Mouse (Mus musculus) lung, embryonic 16.5 days (tissue): Measurements from ENCODE around the gene Ndufs7. TPM values are rescaled to one million over a fixed set of nuclear protein-coding genes. Genes with fewer than 3 reads are reported as not detected.

Source experiments
- ATAC-seq: fragments of 200-750 bp; cut with Nextera tagmentation; 2 replicates; pipeline ENCODE4 v1.8.0; 2017; ENCODE audit warnings: low read depth, mild to moderate bottlenecking, moderate library complexity
- H3K27ac ChIP-seq: fragments of 300-500 bp; sonication (generic); 2 replicates; pipeline ENCODE4 v1.5.1; 2014; ENCODE audit warnings: mild to moderate bottlenecking, control low read depth, low read length
- H3K27me3 ChIP-seq: fragments of 300-500 bp; sonication (generic); 2 replicates; pipeline ENCODE4 v1.6.1; 2014; ENCODE audit warnings: low read depth, low read length, mixed read lengths; ENCODE audit not compliant: control insufficient read depth, insufficient read depth
- H3K36me3 ChIP-seq: fragments of 300-500 bp; sonication (generic); 2 replicates; pipeline ENCODE4 v1.6.1; 2014; ENCODE audit warnings: low read length; ENCODE audit not compliant: control insufficient read depth, insufficient read depth
- H3K4me1 ChIP-seq: fragments of 300-500 bp; sonication (generic); replicated peaks from 2 replicates; pipeline ENCODE4 v1.6.1; 2014; ENCODE audit warnings: low read length, mixed read lengths; ENCODE audit not compliant: control insufficient read depth, insufficient read depth
- H3K4me2 ChIP-seq: fragments of 300-500 bp; sonication (generic); 2 replicates; pipeline ENCODE4 v1.6.1; 2014; ENCODE audit warnings: low read depth, low read length, control low read depth
- H3K4me3 ChIP-seq: fragments of 300-500 bp; sonication (generic); 2 replicates; pipeline ENCODE4 v1.5.1; 2014; ENCODE audit warnings: mild to moderate bottlenecking, low read length, control low read depth
- H3K9ac ChIP-seq: fragments of 300-500 bp; sonication (generic); 2 replicates; pipeline ENCODE4 v1.6.1; 2014; ENCODE audit warnings: low read length, control low read depth
- H3K9me3 ChIP-seq: fragments of 300-500 bp; sonication (generic); 2 replicates; pipeline ENCODE4 v1.6.1; 2016; ENCODE audit warnings: low read length; ENCODE audit not compliant: control insufficient read depth
- WGBS: fragments of 180-500 bp; shearing (Covaris S2); extraction: QIAGEN DNeasy Blood & Tissue Kit; methylation state at CpG from one replicate; pipeline ENCODE4 v1.1.7; 2014; 5-methylcytosine and 5-hydroxymethylcytosine counted together
- polyA plus RNA-seq: library from polyadenylated mRNA; unstranded; fragments of >200 nt; fragmentation: Nextera tagmentation; extraction: Ambion mirVana; gene quantifications from 2 replicates; pipeline ENCODE4 v1.2.1, GENCODE M21; 2015

Gene Ndufs7
- polyA plus RNA-seq, 1 experiment from 2014 or later, result 313 TPM

DNA sequence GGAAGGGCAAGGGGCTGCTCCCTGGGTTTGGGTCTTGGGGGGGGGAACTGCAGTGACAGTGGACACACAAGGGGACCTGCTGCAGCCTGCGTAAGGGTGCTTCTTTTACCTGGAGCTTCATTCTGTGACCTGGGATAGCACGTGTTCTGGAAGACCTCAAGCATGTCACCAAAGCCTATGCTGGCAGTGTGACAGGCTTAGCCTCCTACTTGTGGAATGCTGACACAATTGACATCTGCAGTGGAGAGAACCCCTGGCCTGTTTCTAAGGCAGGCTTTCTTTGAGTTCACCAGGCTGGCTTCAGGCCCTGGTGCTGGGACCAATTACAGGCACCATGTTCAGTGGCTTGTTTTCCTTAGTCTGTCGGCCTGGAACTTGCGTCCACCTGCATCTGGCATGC, 45.4 kb downstream of the Ndufs7 start:
- peaks cover 16% of the 10 kb centered on the region for H3K4me1 ChIP-seq
- no peak for ATAC-seq
- H3K4me2 ChIP-seq, result no peak overlapping the region
- peaks cover 18% of the 10 kb centered on the region for H3K27me3 ChIP-seq
- no peak overlapping the region for H3K27ac ChIP-seq
- no peak overlapping the region for H3K4me3 ChIP-seq
- H3K9ac ChIP-seq, result no peak overlapping the region
- WGBS, result 73% methylated on average over 4 of the region's 4 CpGs
- H3K9me3 ChIP-seq, result no peaks in the 10 kb centered on the region
- H3K36me3 ChIP-seq, result peaks cover 12% of the 10 kb centered on the region

DNA sequence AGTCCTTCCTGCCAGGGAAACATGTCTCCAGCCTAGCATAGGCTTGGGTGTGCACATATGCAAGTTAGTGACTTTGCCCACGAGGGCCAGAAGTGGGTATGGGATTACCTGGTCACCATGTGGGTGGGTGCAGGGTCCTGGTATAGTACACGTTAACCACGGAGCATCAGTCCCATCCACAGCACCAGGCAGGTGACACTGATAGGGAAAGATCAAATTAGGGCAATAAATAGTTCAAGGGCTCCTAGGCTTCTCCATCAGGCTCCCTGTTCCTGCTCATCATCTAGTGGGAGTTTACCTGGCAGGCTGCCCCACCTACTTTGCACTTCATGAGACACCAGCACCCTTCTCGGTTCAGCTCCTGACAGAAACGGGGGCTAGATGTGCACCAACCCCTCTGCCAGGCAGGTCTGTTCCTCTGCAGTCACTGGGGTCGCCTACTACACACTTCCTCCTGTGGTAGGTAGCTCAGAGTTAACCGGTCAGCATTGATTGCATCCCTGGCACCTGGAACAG, 45.9 kb downstream of the Ndufs7 start:
- no peak overlapping the region for H3K4me3 ChIP-seq
- ATAC-seq, result no peak
- 46% methylated on average over 7 of the region's 7 CpGs for WGBS
- peaks cover 24% of the 10 kb centered on the region for H3K27me3 ChIP-seq
- H3K9ac ChIP-seq, result no peak overlapping the region
- H3K36me3 ChIP-seq, result peaks cover 12% of the 10 kb centered on the region
- H3K9me3 ChIP-seq, result no peaks in the 10 kb centered on the region
- H3K4me2 ChIP-seq, result no peak overlapping the region
- H3K4me1 ChIP-seq, result peaks cover 16% of the 10 kb centered on the region
- H3K27ac ChIP-seq, result no peak overlapping the region

DNA sequence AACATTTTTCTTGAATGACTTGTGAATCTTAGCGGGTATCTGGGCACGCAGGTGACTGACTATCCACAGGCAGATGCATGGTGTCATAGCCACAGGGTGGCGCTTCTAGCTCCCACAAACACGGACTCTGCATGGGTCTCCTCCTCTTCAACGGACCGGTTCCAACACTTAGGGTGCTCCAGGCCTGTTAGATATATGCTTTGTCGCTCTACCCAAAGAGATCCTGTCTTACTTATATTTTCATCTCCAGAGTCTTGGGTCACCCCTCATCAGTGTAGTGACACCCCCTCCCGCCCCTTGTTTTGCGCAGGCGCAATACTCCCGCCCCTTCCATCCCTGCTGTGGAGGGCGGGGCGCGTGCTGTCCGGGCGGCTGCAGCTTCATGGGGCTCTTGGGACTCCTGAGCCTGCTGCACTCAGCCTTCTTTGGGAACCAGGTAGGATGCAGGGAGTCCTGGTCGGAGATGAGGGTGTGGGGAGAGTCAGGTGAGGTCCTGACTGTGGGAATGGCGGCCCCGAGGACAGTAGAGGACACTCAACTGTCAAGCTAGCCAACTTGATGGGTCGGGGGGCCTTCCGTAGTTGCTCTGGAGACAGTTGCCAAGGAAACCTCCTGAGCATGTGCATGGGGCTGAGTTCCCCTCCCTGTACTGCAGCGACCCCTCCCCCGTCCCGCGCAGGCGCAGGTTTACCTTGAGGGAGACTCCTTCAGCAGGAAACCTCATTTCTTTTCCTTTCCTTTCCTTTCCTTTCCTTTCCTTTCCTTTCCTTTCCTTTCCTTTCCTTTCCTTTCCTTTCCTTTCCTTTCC, 46.9 kb downstream of the Ndufs7 start, which contains the start of gene Apc2:
Gene Apc2, plus strand, starts transcription at position 360 of the 808 bp plus-strand sequence.
- no peak within 1 kb of the TSS for H3K27ac ChIP-seq
- H3K9me3 ChIP-seq, result no peaks in the 10 kb centered on the region
- H3K4me2 ChIP-seq, result peak within 1 kb of the TSS; percentile 61
- H3K4me3 ChIP-seq, result peak within 1 kb of the TSS; percentile 41
- 1% methylated on average over 26 of the region's 26 CpGs for whole genome bisulfite sequencing
- ATAC-seq, result peak; percentile 51; the same call in 1 of the 2 replicates
- H3K27me3 ChIP-seq, result peaks cover 34% of the 10 kb centered on the region
- peaks cover 12% of the 10 kb centered on the region for H3K36me3 ChIP-seq
- peak within 1 kb of the TSS; percentile 58 for H3K9ac ChIP-seq
- peaks cover 16% of the 10 kb centered on the region for H3K4me1 ChIP-seq

DNA sequence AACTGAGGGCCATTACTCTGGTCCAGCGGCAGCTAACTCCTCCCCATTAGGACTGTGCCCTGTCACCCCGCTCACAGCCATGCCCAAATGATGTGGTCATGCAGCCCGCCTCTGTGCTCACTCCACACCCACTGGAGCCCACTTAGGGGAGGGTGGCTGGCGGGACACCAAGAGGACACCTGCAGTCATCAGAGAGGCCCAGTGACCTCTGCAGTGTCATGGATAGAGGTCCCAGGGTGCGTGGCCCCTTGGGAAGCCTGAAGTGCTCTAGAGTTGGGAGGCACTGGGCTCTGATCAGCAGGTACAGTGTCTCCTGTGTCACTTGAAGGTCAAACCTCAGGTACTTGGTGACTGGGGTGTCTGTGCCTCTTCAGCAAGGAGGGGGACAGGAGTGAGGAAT, 47.9 kb downstream of the Ndufs7 start:
- Histone ChIP-seq H3K4me2 (no peak overlapping the region), H3K27ac (no peak overlapping the region), H3K27me3 (peaks cover 44% of the 10 kb centered on the region), H3K36me3 (peaks cover 12% of the 10 kb centered on the region), H3K4me1 (peaks cover 18% of the 10 kb centered on the region), H3K9me3 (no peaks in the 10 kb centered on the region), H3K9ac (no peak overlapping the region), H3K4me3 (no peak overlapping the region)
- no peak for ATAC-seq
- 78% methylated on average over 5 of the region's 5 CpGs for WGBS

DNA sequence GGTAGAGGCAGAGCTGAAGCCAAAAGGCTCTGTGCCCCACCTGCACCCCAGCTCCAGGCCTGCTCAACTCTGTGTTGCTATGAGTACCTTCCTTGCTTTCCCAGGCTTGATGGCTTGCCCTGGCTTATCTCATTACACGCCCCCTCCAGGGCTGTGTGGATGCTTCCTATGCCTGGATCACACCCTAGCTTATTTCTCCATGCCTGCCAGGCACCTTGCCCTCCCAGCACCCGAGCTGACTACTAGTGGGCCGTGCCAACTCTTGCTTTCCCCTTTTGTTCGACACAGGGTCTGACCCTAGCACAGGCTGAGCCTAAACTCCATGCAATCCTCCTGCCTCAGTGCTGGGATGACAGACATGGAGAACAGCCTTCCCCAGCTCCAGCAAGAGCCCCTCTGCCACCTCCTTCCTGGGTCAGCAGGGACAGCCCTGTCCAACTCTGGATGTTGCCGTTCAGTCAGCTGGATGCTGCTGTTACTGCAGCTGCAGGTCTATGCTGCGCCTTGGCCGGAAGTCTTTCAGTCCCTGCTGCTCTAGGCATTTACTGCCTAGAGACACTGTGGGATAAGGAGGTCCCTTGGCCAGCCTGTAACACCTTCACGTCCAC, 48.7 kb downstream of the Ndufs7 start:
- Histone ChIP-seq H3K36me3 (peaks cover 12% of the 10 kb centered on the region), H3K27ac (no peak overlapping the region), H3K9ac (no peak overlapping the region), H3K4me3 (no peak overlapping the region), H3K4me1 (peaks cover 23% of the 10 kb centered on the region), H3K27me3 (peaks cover 45% of the 10 kb centered on the region), H3K4me2 (no peak overlapping the region), H3K9me3 (no peaks in the 10 kb centered on the region)
- ATAC-seq, result no peak
- 65% methylated on average over 8 of the region's 8 CpGs for WGBS

DNA sequence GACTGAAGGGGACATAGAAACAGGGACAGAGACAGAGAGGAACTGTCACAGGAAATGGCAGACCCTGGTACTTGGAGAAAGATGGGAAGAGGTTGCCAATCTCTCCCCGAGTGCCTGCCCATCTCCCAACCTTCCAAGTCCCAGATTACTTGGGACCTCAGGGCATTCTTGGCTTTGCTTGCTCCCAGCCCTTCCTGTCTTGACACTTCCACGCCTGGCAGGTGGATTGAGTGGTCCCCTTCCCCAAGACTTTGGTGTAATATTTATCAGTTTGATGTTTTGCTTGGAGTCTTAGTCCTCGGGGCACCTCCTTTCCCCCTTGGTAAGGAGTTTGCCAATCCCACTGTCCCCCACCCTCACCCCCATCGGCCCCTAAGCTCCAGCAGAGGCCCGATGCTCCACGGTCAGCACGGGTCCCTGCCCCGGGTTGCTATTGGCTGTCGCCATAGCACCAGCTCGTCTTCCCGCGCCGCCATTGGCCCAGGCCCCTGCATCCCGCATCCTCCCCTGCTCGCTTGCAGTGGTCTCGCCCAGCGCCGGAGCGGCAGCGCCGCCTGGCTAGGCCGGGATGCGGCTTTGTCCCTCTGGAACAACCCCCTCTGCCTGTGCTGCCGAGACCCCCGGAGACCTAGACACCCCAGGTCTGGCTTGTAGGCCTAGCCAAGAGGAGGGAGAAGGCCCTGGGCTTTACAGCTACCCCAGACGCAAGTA, 49.8 kb downstream of the Ndufs7 start:
- 4% methylated on average over 26 of the region's 26 CpGs for WGBS

DNA sequence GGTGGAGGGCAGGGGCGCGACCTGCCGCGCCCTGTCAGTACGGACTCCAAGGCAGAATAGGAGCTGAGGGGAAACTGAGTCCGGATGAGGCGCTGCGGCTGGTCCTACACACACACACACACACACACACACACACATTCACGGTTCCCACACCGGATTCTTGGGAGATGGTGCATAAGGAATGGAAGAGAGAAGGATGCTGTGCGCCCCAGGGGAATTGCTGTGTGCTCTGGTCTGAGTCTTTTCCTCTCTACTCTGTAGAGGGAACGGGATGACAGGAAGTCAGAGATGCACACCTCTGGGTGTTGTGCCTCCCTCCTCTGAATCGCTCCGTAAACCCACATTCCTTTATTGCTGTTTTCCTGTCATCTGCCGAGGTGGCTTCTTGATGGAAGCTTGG, 50.4 kb downstream of the Ndufs7 start:
- H3K9me3 ChIP-seq, result no peaks in the 10 kb centered on the region
- peaks cover 25% of the 10 kb centered on the region for H3K4me1 ChIP-seq
- H3K27me3 ChIP-seq, result peaks cover 49% of the 10 kb centered on the region
- no peak overlapping the region for H3K9ac ChIP-seq
- H3K4me2 ChIP-seq, result no peak overlapping the region
- WGBS, result 12% methylated on average over 15 of the region's 15 CpGs
- ATAC-seq, result no peak
- peaks cover 8% of the 10 kb centered on the region for H3K36me3 ChIP-seq
- no peak overlapping the region for H3K27ac ChIP-seq
- no peak overlapping the region for H3K4me3 ChIP-seq

More for the DNA sequence above, 49.8 kb downstream of the Ndufs7 start:
- Histone ChIP-seq H3K4me2 (no peak overlapping the region), H3K36me3 (peaks cover 12% of the 10 kb centered on the region), H3K9ac (no peak overlapping the region), H3K27ac (no peak overlapping the region), H3K27me3 (peaks cover 45% of the 10 kb centered on the region), H3K4me1 (peaks cover 25% of the 10 kb centered on the region), H3K4me3 (no peak overlapping the region), H3K9me3 (no peaks in the 10 kb centered on the region)
- ATAC-seq, result no peak

DNA sequence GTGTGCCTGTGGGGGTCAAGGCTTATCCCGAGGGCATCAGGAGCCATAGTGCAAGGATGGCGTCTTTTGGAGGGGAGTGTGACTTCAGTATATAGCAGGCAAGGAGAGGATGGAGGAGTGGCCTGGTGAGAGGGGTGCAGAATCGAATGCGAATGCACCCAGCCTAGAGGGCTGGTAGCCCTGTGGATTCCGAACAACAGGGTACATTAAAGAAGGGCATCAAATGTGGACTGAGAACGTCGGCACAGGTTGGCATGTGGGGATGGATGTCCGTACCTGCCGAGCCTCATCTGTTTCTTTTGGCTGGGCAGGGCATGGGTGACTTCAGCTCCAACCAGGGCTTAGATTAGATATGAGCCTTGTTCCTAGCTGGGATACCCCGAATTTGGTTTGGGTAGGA, 50.9 kb downstream of the Ndufs7 start:
- H3K4me1 ChIP-seq, result peaks cover 27% of the 10 kb centered on the region
- no peak overlapping the region for H3K4me3 ChIP-seq
- H3K27me3 ChIP-seq, result peaks cover 55% of the 10 kb centered on the region
- no peak overlapping the region for H3K27ac ChIP-seq
- H3K36me3 ChIP-seq, result peaks cover 3% of the 10 kb centered on the region
- no peak overlapping the region for H3K4me2 ChIP-seq
- no peak overlapping the region for H3K9ac ChIP-seq
- no peak for ATAC-seq
- 44% methylated on average over 10 of the region's 10 CpGs for WGBS
- H3K9me3 ChIP-seq, result no peaks in the 10 kb centered on the region

DNA sequence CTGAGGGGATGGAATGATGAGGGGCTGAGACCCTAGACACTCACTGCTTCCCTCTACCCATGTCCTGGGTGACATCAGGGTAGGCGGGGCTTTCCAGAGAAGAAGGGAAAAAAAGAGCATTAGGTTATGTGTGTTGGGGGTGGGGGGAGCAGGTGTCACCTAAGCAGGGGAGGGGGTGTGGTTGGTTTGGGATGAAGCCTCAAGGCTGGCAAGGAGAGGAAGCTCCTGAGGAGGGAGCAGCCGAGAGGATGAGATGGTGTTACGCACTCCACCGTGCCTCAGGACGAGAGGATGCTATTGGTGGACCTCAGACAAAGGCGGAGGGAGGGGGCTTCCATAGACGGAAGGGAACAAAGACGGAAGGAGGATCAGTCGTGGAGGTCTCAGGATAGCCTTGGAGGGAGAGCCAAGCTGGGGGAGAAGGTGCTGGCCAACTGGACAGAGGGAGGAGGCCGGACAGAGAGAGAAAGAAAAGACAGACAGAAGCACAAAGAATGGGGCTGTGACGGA, 51.8 kb downstream of the Ndufs7 start:
- ATAC-seq, result no peak
- Histone ChIP-seq H3K4me2 (no peak overlapping the region), H3K36me3 (no peaks in the 10 kb centered on the region), H3K27ac (no peak overlapping the region), H3K9ac (no peak overlapping the region), H3K9me3 (no peaks in the 10 kb centered on the region), H3K27me3 (peaks cover 64% of the 10 kb centered on the region), H3K4me3 (no peak overlapping the region), H3K4me1 (peaks cover 23% of the 10 kb centered on the region)
- WGBS, result 36% methylated on average over 11 of the region's 11 CpGs
